Mouse (Mus musculus) layer of hippocampus, postnatal 10 days (tissue): ENCODE results near the gene Ankrd39. TPM values are rescaled to one million over a fixed set of nuclear protein-coding genes. Genes with fewer than 3 reads are reported as not detected.

Experiments
- DNase-seq, 2 experiments: peaks; one replicate each; pipeline ENCODE4 v3.0.0; 2021; ENCODE audit warnings: low spot score in 2 of 2
- total RNA-seq, 2 experiments: library from RNA; stranded (reverse); gene quantifications; 2 replicates each; pipeline ENCODE4 v1.2.3; 2021

The Ankrd39 gene
- total RNA-seq, 2 experiments from 2014 or later: 10.9 to 15.9 TPM

- DNase-seq: no peak
Measured at GRCm38 (mm10) chr1:36531461-36531860, 15.8 kb downstream of the Ankrd39 start.

GRCm38 (mm10) chr1:36530962-36531361, 16.3 kb downstream of the Ankrd39 start:
- no peak for DNase-seq

- no peak for DNase-seq
Measured at GRCm38 (mm10) chr1:36530485-36530884, 16.8 kb downstream of the Ankrd39 start.

DNA sequence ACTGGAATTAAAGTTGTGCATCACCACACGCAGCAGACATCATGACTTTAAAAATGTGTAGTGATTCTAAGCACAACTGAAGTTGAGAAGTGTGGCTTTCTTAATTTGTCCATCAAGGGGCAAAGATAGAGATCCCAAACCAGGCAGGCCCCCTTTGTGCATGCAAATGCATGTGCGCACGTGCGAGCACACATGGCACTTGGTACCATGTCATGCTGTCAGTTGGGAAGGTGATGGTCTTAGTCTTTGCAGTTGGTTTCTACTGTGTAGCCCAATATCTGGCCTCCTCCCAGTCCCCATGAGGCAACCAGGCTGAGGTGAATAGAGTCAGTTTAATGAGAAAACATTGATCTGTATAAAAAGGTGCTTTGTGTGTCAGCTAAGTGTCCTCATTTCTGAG, 17.4 kb downstream of the Ankrd39 start:
- DNase-seq: no peak

DNA sequence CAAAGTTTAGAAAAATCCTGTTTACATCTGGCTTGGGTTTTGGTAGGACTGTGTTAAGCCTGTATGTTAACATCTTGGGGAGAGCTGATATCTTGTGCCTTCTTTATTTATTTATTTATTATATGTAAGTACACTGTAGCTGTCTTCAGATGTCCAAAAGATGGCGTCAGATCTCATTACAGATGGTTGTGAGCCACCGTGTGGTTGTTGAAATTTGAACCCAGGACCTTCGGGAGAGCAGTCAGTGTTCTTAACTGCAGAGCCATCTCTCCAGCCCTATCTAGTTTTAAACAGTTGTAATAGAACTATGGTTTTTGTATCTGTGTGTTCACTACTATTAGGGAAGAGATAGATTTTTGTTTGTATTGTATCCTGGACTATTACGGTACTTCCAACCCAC, 18.0 kb downstream of the Ankrd39 start:
- DNase-seq: no peak

DNA sequence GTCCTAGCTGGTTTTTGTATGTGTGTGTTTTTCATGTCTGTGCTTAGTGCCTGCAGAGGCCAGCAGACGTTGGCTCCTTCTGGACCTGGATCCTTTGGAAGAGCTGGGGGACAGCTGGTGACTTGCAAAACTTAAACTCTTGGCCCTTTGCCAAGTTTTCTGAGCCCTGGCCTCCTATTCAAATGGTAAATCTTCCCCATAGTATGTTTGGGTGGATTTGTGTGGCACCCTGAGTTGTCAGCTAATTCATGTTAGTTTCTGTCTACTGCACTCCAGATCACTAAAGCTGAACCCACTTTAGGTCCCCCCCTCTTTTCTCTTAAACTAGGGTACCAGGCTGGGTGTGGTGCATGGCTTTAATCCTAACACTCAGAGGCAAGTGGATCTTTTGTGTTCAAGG, 18.9 kb downstream of the Ankrd39 start:
- no peak for DNase-seq

DNA sequence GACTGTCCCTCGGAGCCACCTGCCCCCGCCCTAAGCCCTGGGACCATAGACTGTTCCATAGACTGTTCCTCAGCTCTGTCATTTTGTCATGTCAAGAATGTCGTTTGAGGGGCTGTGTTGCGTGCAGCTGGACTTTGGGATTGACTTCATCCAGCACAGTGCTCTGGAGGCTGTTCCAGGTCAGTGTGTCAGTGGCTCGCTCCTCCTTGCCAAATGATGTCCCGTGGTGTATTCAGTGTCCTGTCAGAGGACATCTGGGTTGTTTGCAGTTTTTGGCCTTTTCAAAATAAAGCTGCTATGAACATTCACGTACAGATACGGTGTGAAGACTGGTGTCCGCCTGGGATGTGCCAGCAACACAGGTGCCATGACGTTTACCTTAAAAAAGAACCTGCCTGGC, 20.3 kb downstream of the Ankrd39 start:
- no peak for DNase-seq

GRCm38 (mm10) chr1:36525774-36526173, 21.5 kb downstream of the Ankrd39 start:
- DNase-seq: no peak

GRCm38 (mm10) chr1:36524058-36524457, 23.2 kb downstream of the Ankrd39 start:
- DNase-seq: no peak

GRCm38 (mm10) chr1:36523332-36524013, 23.8 kb downstream of the Ankrd39 start:
- DNase-seq: no peak

- no peak for DNase-seq
Measured at GRCm38 (mm10) chr1:36522210-36522609, 25.0 kb downstream of the Ankrd39 start.

GRCm38 (mm10) chr1:36519626-36520025, 27.6 kb downstream of the Ankrd39 start:
- no peak for DNase-seq

DNA sequence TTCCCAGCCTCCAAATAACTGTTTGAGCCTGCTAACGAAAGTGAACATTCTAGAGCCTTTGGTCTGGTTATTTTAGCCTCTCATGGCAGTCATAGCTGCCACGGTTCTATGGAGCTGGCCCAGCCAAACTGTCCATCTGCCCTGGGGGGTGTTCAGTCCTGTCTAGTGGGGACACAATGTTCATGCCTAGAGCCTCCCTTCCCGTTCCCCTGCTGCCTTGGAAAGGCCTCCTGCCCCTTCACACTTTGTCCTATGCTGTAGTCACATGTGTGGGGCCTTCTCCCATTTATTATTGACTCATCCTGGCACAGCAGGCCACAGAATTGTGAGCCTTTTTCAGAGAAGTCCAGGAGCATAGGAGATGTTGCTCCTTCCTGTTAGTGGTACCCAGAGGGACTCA, 29.0 kb downstream of the Ankrd39 start:
- DNase-seq: no peak

DNA sequence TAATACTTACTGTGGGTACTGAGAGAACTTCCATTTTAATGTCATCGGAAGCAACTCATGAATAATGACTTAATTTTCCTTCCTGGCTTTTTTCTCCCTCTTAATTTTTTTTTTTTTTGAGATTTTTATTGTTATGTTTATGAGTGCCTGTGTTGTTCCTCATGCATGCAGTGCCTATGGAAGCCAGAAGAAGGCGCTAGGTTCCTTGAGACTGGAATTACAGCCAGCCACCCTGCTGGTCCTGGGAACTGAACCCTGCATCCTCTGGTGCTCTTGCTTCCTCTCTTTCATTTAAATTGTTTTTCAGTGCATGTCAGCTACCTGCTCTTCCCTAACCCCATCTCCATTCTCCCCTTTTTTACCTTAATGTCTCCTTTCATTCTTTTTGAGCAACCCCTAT, 33.5 kb downstream of the Ankrd39 start:
- peak in 1 of 2 experiments; percentile 60 for DNase-seq

DNA sequence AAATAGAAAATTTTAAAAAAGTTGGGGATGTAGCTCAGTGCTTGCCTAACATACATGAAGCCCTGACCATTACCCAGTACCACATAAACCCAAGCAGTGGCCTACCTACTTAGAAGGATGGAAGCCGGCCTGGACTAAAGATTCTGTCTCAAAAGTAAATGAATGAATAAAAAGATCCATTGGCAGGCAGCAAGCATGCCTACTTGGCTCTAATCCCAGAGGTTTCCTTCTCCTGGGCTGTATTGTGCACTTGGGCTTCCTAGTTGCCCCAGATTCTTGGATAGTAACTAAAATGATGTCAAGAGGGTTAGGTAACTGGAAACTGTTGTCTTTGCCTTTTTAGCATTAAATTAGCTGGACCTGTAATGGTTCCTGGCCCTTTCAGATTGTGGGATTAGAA, 33.9 kb downstream of the Ankrd39 start:
- no peak for DNase-seq

DNA sequence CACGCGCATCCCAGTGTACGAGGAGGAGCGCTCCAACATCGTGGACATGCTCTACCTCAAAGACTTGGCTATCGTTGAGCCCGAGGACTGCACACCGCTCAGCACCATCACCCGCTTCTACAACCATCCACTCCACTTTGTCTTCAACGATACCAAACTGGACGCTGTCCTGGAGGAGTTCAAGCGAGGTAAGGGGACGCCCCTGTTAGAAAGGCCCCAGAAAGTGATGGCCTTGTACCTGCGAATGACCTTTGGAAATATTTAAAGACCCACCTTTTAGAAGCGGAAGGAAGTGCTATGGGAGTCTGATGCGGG, 34.3 kb downstream of the Ankrd39 start:
- no peak for DNase-seq

DNA sequence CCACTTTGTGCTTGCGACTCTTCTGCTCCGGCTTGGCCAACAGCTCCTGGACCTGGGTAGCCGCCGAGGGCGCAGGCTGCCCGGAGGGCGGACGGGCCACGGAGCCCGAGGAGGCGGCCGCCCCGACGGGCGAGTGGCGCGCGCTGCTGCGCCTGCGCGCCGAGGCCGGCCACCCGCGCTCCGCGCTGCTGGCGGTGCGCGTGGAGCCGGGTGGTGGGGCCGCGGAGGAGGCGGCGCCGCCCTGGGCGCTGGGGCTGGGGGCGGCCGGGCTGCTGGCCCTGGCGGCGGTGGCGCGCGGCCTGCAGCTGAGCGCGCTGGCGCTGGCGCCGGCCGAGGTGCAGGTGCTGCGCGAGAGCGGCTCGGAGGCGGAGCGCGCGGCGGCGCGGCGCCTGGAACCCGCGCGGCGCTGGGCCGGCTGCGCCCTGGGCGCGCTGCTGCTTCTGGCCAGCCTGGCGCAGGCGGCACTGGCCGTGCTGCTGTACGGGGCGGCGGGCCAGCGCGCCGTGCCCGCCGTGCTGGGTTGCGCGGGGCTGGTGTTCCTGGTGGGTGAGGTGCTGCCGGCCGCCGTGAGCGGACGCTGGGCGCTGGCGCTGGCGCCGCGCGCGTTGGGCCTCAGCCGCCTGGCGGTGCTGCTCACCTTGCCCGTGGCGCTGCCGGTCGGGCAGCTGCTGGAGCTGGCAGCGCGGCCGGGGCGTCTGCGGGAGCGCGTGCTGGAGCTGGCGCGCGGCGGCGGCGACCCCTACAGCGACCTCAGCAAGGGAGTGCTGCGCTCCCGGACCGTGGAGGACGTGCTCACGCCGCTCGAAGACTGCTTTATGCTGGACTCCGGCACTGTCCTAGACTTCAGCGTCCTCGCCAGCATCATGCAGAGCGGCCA, 34.9 kb downstream of the Ankrd39 start:
- DNase-seq: peak; percentile 50 to 69

- DNase-seq: peak; percentile 100
Measured at GRCm38 (mm10) chr1:36511289-36512021, 35.8 kb downstream of the Ankrd39 start, which contains the start of gene Cnnm3. Gene Cnnm3, plus strand, starts transcription at chr1:36511867.

DNA sequence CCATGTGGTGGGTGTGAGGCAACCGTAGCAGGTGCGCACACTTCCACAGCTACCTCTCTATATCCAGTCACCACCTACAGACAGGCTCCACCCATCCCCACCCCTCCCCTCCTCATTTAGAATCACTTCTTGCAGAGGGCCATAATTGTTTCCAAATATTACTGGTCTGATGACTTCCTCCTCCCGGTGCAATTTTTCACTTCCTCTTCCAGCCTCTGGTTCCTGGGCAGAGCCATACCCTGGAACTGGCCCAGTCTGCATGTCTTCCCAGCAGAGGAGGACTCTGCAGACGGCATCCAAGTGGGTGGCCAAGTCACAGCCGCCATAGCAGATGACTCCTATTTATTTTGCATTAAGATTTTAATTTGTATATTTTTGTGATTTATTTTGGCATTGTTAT, 39.0 kb downstream of the Ankrd39 start:
- DNase-seq: no peak

DNA sequence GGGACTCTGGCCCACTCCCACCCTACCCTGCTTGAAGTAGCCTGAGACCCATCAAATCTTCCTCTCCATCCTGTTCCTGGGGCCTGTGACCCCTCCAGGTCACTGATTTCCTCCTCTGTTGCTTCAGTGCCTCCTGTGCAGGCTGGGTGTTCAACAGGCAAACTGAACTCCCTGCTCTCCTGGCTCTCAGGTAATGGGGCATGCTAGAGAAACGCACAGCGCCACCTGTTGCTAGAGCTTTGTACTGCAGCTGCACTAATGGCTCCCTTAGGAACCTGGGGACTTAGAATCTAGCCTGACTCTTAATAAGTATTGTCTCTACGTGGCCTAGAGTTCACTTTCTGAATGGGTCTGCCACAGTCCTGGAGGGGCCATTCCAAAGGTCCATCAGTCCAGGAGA, 46.0 kb downstream of the Ankrd39 start:
- DNase-seq: peak; percentile 79 to 85

GRCm38 (mm10) chr1:36497312-36497711, 49.9 kb downstream of the Ankrd39 start:
- no peak for DNase-seq

DNA sequence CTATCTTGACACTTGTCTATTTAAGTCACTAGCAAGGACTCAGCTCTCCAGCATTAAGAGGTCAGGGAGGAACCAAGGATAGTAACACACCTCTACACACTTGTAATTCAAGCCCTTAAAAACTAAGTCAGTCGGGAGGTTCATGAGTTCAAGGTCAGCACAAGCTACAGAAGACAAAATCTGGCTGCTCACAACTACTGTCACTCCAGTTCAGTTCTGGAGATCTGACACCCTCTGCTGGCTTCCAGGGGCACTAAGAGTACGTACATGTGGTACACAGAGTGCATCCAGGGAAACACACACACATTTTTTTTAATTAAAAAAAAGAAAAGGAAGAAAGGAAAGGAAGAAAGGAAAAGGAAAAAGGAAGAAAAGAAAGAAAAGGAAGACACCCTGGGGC, 50.5 kb downstream of the Ankrd39 start:
- no peak for DNase-seq
